Mouse (Mus musculus) liver, embryonic 11.5 days (tissue): ENCODE results near the gene Ndufs2. TPM values are rescaled to one million over a fixed set of nuclear protein-coding genes. Genes with fewer than 3 reads are reported as not detected.
A peak's percentile ranks its signal among the peaks of the same experiment; 100 is the strongest.

Experiments
- ATAC-seq: fragments of 200-750 bp; cut with Nextera tagmentation; replicated peaks from 2 replicates; pipeline ENCODE4 v1.8.0; 2017; ENCODE audit warnings: moderate number of reproducible peaks, mild to moderate bottlenecking, moderate TSS enrichment, moderate library complexity; ENCODE audit not compliant: low FRiP score
- DNase-seq: peaks from one replicate; pipeline ENCODE4 v3.0.0-alpha.2; 2017; ENCODE audit warnings: low spot score
- H3K27ac ChIP-seq: fragments of 300-500 bp; sonication (generic); 2 replicates; pipeline ENCODE4 v1.5.1; 2014; ENCODE audit warnings: mild to moderate bottlenecking, low read depth, low read length, control low read depth
- H3K27me3 ChIP-seq: fragments of 300-500 bp; sonication (generic); replicated peaks from 2 replicates; pipeline ENCODE4 v1.6.1; 2014; ENCODE audit warnings: low read length, mixed read lengths; ENCODE audit not compliant: control insufficient read depth, insufficient read depth
- H3K36me3 ChIP-seq: fragments of 300-500 bp; sonication (generic); 2 replicates; pipeline ENCODE4 v1.6.1; 2014; ENCODE audit warnings: mild to moderate bottlenecking, low read length, moderate library complexity, mixed read lengths; ENCODE audit not compliant: control insufficient read depth, insufficient read depth
- H3K4me1 ChIP-seq: fragments of 300-500 bp; sonication (generic); replicated peaks from 2 replicates; pipeline ENCODE4 v1.6.1; 2014; ENCODE audit warnings: low read length, mixed read lengths; ENCODE audit not compliant: control insufficient read depth, insufficient read depth
- H3K4me2 ChIP-seq: fragments of 300-500 bp; sonication (generic); 2 replicates; pipeline ENCODE4 v1.6.1; 2014; ENCODE audit warnings: mild to moderate bottlenecking, control low read depth, moderate library complexity
- H3K4me3 ChIP-seq: fragments of 300-500 bp; sonication (generic); 2 replicates; pipeline ENCODE4 v1.5.1; 2014; ENCODE audit warnings: low read depth, low read length, control low read depth
- H3K9ac ChIP-seq: fragments of 300-500 bp; sonication (generic); 2 replicates; pipeline ENCODE4 v1.6.1; 2014; ENCODE audit warnings: low read depth, low read length, control low read depth
- H3K9me3 ChIP-seq: fragments of 300-500 bp; sonication (generic); 2 replicates; pipeline ENCODE4 v1.6.1; 2016; ENCODE audit warnings: low read length, inconsistent platforms, mixed read lengths; ENCODE audit not compliant: control insufficient read depth
- WGBS: fragments of 180-500 bp; shearing (Covaris S2); extraction: QIAGEN DNeasy Blood & Tissue Kit; methylation state at CpG from one replicate; pipeline ENCODE4 v1.1.7; 2014; 5-methylcytosine and 5-hydroxymethylcytosine counted together
- polyA plus RNA-seq: library from polyadenylated mRNA; unstranded; fragments of >200 nt; fragmentation: Nextera tagmentation; extraction: Ambion mirVana; gene quantifications from 2 replicates; pipeline ENCODE4 v1.2.1, GENCODE M21; 2014

Gene Ndufs2
- polyA plus RNA-seq, 1 experiment from 2014 or later: 262 TPM

DNA sequence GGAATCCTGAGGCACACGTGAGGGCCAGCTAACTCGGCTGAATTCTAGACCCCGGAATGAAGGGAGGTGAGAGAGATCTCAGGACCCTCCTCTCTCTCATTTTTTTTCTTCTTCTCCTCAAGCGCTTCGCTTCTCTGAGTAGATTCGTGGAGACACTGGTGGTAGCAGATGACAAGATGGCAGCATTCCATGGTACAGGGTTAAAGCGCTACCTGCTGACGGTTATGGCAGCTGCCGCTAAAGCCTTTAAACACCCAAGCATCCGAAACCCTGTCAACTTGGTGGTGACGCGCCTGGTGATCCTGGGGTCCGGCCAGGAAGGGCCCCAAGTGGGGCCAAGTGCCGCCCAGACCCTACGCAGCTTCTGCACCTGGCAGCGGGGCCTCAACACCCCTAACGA lies 1.2 kb upstream of the Ndufs2 start:
- Histone ChIP-seq H3K9me3 (no peaks in the 10 kb centered on the region), H3K27me3 (peaks cover 12% of the 10 kb centered on the region), H3K9ac (no peak overlapping the region), H3K4me2 (peak overlapping the region; percentile 4; the same call in 1 of the 2 replicates), H3K36me3 (no peaks in the 10 kb centered on the region), H3K4me1 (peaks cover 22% of the 10 kb centered on the region), H3K27ac (no peak overlapping the region; the same call in 1 of the 2 replicates), H3K4me3 (no peak overlapping the region)
- WGBS: 62% methylated on average over 17 of the region's 17 CpGs
- no peak for DNase-seq
- ATAC-seq: no peak

DNA sequence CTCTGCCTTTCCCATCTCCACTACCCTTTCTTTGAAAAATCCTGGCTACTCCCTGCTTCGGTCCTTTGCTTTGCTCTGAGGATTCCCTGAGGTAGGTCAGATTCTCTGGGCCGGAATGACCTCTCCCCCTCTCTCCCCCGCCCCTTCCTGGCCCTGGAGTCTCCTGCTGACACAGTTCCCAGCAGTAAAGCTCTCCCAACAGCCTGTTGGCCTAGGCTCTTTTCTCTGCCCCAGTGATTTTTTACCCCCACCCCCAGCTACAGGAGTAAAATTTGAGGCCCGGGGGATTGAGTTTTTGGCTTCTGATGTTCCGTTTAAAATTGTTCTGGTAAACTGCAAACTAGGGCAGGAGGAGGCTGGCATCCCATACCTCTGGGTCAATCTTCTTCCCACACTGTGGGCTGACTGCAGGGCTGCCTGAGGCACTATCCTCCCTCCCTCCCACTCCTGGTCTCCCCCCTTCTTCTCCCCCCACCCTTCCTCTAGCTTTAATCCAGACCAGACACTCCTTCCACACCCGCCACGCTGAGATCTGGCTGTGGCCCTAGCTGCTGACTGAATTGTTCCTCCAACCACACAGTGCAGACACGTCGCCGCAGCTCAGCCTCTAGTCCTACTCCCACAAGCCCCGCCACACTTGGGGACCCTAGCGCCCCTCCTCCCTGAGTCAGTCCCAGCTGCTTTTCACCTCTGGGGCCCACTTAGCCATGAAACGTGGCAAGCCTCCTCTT lies 571 bp upstream of the Ndufs2 start:
- ATAC-seq (no peak), DNase-seq (no peak)
- Histone ChIP-seq H3K4me3 (peak overlapping the region; percentile 19; the same call in 1 of the 2 replicates), H3K27ac (no peak overlapping the region; the same call in 1 of the 2 replicates), H3K36me3 (no peaks in the 10 kb centered on the region), H3K27me3 (peaks cover 12% of the 10 kb centered on the region), H3K4me2 (peak overlapping the region; percentile 49), H3K9ac (peak overlapping the region; percentile 1; the same call in 1 of the 2 replicates), H3K9me3 (no peaks in the 10 kb centered on the region), H3K4me1 (peaks cover 23% of the 10 kb centered on the region)
- WGBS: 20% methylated on average over 13 of the region's 13 CpGs

DNA sequence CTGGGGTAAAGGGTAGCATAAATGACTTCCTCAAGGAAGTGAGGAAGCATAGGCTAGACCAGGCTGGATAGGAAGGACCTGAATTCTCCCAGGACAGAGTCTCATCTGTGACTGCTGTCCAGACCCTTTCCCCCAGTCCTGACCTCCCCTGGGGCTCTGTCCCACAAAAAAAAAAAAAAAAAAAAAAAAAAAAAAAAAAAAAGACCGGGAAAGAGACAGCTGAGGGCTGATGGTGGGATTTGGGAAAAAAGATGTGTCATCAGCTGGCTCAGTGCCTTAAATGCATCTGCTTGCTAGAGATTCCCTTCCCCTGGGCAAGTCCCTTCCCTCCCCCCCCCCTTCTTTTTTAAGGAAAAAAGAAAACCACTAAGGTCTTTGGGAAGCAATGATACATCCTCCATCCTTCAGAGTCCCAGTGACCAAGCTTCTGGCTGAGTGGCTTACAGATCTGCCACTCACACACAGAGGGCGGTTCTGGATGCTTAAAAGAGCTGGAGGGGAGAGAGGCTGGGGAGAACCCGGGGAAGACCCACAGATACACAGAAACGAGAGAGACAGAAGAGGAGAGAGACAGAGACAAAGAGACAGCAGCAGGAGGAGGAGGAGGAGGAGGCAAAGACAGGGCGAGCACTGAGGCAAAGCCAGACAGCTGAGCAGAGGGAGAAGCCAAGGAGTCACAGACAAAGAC lies 1.1 kb downstream of the Ndufs2 start, which contains the start of gene Adamts4:
Gene Adamts4 (plus strand): TSS at position 509 of the 688 bp plus-strand sequence.
- peak within 1 kb of the TSS; percentile 19 for H3K4me3 ChIP-seq
- 35% methylated on average over 5 of the region's 5 CpGs for WGBS
- H3K36me3 ChIP-seq: 0 out of 2 replicates have a peak, but pooled peaks cover 3% of the 10 kb centered on the region
- 0 out of 2 replicates have a peak within 1 kb of the TSS, but pooled peaks have one; percentile 2 for H3K27ac ChIP-seq
- peaks cover 34% of the 10 kb centered on the region for H3K4me1 ChIP-seq
- peak within 1 kb of the TSS; percentile 49 for H3K4me2 ChIP-seq
- ATAC-seq (no peak), DNase-seq (no peak)
- H3K27me3 ChIP-seq: peaks cover 12% of the 10 kb centered on the region
- H3K9me3 ChIP-seq: no peaks in the 10 kb centered on the region
- 0 out of 2 replicates have a peak within 1 kb of the TSS, but pooled peaks have one; percentile 1 for H3K9ac ChIP-seq

DNA sequence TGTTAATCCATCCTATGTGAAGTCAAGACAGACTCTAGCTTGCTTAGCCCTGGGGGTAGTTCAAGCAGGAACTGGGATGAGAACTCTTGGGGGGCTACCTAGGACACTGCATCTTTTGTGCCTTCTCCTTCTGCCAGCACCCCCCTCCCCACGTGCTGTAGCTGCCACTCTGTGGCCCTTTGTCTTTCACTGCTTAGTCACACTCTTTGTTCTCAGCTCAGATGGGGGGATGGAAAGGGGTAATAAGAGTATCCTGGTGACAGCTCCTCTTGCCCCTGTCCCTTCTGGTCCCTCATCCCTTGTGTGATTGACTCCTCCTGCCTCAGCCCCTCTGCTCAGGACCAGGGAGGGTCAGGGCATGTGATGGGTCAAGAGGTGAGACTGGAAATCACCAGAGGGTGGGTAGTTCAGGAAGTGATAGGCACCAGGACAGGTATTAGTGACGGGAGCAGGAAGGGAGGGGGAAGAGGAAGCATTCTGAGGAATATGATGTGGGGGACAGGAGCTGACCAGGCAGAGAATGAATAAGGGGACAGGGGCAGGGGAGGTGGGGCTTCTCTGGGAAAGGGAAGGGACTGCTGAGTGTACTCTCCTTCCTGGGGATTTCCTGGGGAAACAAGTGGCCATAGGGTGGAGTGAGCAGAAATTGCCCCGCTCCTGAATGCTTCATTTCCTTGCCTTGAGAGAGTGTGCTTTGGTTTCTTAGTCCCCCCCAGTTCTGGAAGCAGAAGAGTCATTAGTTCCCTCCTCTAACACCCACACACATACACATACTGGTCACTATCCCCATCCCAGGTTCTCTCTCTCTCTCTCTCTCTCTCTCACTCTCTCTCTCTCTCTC lies 2.6 kb downstream of the Ndufs2 start:
- Histone ChIP-seq H3K27ac (peak overlapping the region; percentile 78), H3K9me3 (no peaks in the 10 kb centered on the region), H3K4me3 (no peak overlapping the region), H3K4me2 (peak overlapping the region; percentile 92; the same call in 1 of the 2 replicates), H3K4me1 (peaks cover 34% of the 10 kb centered on the region), H3K27me3 (peaks cover 12% of the 10 kb centered on the region), H3K9ac (no peak overlapping the region), H3K36me3 (peaks cover 4% of the 10 kb centered on the region; the same call in 1 of the 2 replicates)
- DNase-seq: no peak
- 33% methylated on average over 3 of the region's 3 CpGs for WGBS
- no peak for ATAC-seq

DNA sequence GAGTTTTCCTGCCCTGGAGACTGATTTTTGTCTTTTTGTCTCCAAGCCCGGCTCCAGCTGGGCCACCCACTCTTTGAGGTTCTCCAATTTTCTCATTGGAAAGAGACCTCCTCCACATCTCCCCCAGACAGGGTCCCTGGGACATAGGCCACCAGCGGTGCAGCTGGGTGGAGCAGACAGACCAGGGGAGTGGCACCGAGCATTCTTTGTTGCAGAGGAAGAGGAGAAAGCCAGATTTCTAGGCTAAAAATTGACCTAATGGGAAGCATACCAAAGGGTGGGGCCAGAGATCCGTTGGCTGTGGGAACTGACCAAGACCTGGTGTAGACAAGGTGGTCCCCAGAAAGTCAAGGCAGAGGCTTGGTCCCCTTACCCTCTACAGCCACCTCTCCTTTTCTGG lies 3.3 kb downstream of the Ndufs2 start:
- 17% methylated on average over 4 of the region's 4 CpGs for WGBS

DNA sequence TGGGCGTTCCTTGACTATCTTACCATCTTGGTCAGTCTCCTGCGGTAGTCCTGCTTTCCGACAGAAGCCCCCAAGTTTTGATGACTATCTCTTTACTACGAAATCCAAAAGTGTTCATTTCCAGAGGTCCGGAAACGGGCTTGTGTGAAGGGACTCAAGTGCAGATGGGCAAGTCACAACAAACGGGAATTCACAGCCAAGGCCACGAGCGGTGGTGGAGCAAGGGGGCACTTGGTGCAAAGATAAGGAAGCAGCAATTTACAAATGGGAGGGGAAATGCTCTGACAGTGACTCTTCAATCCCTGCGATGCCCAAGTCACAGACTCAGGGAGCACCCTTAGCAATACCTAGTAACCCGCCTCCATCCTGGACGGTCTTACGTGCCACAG lies 3.7 kb downstream of the Ndufs2 start:
- Histone ChIP-seq H3K9ac (peak overlapping the region; percentile 92), H3K9me3 (no peaks in the 10 kb centered on the region), H3K4me3 (peak overlapping the region; percentile 86), H3K4me2 (peak overlapping the region; percentile 92), H3K27me3 (peaks cover 8% of the 10 kb centered on the region), H3K4me1 (peaks cover 34% of the 10 kb centered on the region), H3K27ac (peak overlapping the region; percentile 78), H3K36me3 (peaks cover 13% of the 10 kb centered on the region; the same call in 1 of the 2 replicates)
- ATAC-seq (peak; percentile 29), DNase-seq (no peak)
- WGBS: 5% methylated on average over 13 of the region's 13 CpGs

More for the DNA sequence above, 3.3 kb downstream of the Ndufs2 start:
- DNase-seq (no peak), ATAC-seq (no peak)
- peak overlapping the region; percentile 86 for H3K4me3 ChIP-seq
- H3K27ac ChIP-seq: peak overlapping the region; percentile 78
- peaks cover 34% of the 10 kb centered on the region for H3K4me1 ChIP-seq
- peak overlapping the region; percentile 92; the same call in 1 of the 2 replicates for H3K9ac ChIP-seq
- peaks cover 12% of the 10 kb centered on the region for H3K27me3 ChIP-seq
- peak overlapping the region; percentile 92 for H3K4me2 ChIP-seq
- H3K36me3 ChIP-seq: peaks cover 8% of the 10 kb centered on the region; the same call in 1 of the 2 replicates
- H3K9me3 ChIP-seq: no peaks in the 10 kb centered on the region

DNA sequence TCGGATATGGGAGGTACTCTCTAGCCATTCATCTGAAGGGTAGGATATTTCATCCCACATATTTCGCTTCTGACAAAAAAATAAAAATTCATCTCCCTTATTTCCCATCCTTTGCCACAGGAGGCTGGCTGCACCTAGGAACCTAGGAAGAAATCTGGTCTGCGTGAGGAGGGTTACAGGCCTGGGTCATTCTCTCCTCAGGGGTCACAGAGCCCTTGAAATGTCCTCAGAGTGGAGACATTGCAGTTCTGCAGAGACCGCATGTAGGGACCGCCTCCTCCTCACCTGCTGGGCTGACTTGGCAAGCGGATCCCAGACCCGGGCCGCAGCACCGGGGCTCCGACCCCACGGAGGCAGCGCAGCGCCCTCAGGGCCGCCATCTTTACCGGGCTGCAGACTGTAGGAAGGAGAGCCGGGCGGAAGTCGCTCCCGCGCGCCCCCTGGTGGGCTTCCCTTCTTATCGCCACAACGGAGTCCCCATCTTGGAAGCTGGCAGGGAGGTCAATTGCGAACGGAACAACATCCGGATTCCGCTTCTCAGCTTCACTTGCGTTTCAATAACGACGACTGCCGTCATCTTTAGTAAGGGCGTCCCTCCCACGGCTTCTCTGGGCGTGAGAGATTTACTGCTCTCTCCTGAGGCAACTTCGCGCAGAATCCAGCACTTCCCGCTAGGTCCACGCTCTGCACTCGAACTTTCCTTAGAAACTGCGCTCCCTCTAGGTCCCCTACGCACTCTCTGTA lies 4.3 kb downstream of the Ndufs2 start:
- H3K9me3 ChIP-seq: no peaks in the 10 kb centered on the region
- peaks cover 34% of the 10 kb centered on the region for H3K4me1 ChIP-seq
- peak overlapping the region; percentile 92 for H3K9ac ChIP-seq
- H3K27me3 ChIP-seq: peaks cover 8% of the 10 kb centered on the region
- ATAC-seq (peak; percentile 93), DNase-seq (peak; percentile 99)
- WGBS: under 1% methylated on average over 41 of the region's 41 CpGs
- H3K4me2 ChIP-seq: peak overlapping the region; percentile 92
- H3K36me3 ChIP-seq: peaks cover 16% of the 10 kb centered on the region; the same call in 1 of the 2 replicates
- H3K27ac ChIP-seq: peak overlapping the region; percentile 78
- H3K4me3 ChIP-seq: peak overlapping the region; percentile 86
